Mouse (Mus musculus) c-Kit-positive CD71-positive TER-119-negative erythroid progenitor cells, embryonic 14.5 days (primary cell): ENCODE results near the gene Tpp1.
A peak's percentile ranks its signal among the peaks of the same experiment; 100 is the strongest.

Experiments used
- DNase-seq: peaks from one replicate; pipeline ENCODE4 v3.0.0-alpha.2; 2013; ENCODE audit warnings: low read depth

The Tpp1 gene

DNA sequence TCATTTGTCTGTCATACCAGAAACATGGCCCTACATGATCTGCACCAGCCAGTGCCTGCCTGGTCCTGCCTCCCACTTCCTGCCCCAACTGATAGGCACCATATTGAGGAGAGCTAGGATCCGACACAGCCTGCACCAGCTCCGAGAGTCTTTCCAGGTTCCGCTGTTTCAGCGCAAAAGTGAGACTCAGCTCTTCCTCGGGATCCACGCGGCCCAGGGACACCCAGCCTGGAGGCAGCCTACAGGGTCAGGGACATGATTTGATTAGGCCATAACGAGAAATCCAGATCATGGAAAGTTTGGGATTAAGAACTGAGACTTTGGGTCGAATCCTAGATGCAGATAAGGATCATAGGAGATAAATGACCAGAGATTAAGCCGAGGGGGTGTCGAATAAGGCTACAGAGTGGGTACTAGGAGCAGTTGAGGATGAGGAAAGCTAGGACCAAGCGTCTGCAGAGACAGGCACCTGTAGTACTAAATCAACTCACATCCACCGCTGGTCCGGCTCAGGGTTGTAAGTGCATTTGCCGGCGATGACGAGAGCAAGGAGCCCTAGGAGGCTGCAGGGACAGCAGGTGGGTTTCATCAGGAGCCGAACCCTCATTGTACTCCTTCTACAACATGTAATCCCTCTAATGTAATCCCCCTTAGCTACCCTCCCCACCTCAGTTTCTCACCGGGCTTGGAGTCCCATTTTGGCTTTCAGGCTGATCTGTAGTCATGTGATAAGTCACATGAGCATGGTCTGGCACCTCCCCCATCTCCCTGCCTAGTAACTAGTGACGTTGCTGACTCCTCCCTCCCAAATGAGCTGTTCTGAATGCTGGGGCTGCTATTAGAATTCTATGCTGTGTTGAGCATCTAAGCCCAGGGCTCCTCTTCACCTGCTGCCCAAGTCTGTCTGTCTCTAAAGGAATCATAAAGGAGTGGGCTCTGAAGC lies at the start of gene Tpp1:
Gene Tpp1, minus strand, starts transcription at position 745 of the 943 bp plus-strand sequence.
- DNase-seq: peak; percentile 91

DNA sequence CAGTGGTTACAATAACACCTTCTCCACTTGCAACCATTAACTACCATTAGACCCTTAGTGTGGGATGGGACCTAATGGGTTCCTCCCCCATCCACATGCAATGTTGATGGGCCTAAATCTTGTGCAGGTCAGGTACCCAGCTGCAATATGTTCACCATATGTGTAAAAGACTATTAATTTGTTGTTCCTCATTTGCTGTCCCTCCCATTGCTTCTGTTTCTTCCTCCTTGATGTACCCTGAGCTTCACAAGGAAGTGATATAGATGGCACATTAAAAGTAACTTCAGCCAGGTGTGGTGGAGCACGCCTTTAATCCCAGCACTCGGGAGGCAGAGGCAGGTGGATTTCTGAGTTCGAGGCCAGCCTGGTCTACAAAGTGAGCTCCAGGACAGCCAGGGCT lies 44.9 kb upstream of the Tpp1 start:
- no peak for DNase-seq

DNA sequence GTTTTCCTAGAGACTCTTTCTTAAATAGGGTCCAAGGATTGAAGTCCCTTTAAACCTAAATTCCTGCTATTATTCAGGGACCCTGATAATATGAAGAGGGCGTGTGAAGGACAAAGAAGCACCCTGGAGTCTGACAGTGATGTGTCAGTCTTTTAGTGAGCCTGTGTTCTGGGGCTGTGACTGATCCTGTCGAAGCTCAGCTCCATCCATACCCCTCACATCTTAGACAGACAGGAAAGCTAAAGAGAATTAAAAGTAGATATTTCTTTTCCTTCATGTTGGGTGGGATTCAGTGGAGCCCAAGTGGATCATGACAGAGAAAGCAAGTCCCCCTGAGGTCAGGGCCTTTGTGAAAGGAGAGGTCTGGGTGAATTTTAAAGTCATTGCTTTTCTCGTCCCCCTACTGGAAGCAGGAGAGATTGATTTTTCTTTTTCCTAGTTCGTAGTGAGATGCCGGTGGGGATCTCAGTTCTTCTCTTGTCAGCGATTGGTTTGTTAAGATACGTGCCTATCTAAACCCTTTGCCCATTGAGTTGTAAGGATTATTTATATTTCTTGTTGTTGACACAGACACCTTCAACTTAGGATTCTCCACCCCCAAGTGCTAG lies 43.8 kb upstream of the Tpp1 start:
- DNase-seq: no peak

DNA sequence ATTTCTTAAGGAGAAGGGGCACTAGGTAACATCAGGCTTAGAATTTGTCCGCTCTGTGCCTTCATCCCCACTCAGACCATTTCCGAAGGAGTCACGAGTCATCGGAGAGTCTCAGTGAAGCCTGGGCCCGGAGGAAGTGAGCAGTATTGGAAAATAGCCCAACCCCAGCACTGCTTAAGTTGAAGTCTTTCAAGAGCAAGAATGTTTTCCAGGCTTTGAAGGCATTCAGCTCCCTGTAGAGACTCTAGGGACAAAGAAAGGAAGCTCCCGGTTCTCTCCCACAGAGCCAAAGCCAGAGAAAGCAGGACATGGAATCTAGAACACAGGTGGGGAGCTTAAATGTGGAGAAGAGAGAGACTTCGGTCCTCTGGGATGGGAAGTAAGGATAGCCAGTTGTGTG lies 41.7 kb upstream of the Tpp1 start:
- no peak for DNase-seq

DNA sequence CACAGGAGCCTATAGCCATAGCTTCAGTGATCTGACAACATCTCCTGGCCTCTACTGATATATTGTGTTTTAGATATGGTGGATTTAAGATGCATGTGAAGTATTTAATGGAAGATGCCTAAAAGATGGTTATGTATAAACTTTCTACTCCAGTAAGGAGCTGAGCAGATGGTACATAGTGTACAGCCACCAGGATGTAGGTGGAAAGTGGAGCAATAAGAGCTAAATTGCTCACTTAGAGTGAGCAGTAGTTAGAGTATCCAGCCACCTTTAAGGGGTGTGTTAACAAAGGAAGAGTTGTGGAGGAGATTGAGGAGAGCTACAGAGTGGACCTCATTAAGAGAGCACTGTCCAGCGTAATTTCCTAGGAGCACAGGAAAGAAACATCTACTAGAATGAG lies 39.1 kb upstream of the Tpp1 start:
- DNase-seq: no peak

DNA sequence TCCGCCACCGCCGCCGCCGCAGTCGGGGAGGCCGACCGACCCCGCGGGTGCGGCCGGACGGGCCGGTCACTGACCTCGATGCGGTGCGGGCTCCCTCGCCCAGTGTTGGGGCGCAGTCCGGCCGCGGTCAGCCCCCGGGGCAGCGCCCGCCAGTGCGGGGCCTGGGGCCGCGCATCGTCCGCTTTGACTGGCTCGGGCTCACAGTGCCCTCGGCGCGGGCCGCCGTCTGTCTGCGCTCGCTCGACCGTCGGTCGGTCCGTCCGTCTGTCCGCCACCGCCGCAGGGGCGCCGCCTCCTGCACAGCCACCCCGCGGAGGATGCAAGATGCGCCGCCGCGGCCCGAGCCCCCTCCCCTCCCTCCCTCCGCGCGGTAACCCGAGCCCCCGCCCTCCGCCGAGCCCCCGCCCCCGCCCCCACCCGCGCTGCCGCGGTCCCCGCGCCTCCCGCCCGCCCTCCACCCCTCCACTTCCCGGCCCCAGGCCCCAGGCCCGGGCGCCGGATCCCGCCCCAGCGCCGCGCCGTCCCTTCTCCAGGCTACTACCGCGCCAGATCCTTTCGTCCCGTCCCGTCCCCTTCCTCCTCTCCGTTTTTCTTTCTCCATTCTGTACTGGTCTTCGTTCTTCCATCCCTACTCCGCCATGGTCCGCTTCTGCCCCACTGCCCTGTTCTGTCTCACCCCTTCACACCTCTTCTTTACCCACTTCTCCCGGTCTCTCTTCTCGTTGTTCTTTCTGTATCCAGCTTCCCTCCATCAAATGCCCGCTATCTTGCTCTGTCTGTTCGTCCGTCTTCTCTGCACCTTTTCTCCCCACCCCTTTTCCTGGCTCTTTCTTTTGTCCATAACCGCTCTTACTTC lies 35.5 kb upstream of the Tpp1 start, which contains the start of gene Dchs1:
Gene Dchs1, minus strand, starts transcription at position 370 of the 856 bp plus-strand sequence.
- no peak for DNase-seq

DNA sequence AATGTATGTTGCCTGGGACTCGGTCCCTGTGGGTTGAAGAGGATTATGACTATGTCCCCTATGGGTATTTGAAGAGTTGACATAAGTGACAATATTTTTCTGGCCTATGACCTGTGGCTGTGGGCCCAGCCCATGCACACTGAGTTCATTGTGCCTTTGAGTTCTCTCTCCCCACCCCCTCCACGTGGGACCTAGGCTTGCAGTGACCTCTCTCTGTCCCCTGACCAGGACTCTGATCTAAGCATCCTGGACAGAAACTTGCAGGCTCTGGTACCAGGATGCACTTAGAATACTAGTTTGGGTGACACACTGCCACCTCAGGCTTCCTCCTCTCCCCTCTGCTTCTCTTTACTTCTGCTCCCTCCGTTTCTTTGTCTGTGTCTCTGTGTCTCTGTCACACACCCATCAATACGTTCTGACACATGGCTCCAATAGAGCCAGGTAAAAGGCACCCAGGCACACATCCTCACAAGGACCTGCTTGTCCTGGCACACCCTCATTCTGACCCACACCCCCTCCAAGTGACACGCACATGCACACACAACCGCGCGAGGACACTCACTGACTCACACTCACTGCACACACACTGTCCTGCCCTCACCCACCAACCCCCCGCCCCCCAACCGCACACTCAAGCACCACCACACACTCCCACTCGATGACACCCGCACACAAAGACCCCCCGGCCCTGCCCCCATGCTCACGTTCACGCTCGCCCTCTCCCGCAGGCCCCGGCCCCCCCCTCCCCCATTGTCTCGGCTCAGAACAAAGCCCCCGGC lies 34.7 kb upstream of the Tpp1 start:
- no peak for DNase-seq

DNA sequence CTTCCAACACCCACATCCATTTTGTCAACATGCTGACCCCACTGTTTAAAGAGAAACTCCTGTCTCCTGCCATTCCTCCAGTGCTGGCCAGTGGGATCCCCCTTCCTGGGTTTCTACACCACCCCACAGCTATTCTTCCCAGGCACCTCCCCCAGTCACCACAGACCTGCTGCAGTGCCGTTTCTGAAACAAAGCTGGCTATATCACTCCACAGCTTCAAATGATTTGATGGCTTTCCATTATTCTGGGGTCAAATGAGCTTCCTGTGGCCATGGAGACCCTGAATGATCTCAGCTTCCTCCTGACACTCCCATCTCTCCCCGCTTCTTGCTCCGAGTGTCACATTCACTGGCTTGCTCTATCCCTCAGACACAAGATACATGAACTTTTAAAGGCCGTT lies 32.5 kb upstream of the Tpp1 start:
- no peak for DNase-seq

DNA sequence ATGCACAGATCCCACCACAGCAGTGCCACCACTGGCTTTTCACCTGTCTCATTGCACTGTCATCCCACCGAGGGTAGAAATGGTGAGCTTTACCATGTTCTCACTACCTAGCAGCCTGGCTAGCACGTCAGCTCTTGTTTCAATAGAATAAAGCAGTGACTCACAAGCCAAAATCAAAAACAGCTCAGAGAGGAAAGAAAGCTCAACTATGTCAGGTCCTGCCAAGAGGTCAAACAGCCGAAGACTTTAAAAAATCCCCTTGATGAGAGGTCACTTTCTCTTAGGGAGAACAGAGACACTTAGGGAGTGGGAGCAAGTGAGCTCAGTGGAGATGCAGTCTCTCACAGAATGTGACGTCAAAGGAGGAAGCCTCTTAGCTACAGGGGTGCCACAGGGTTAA lies 31.8 kb upstream of the Tpp1 start:
- no peak for DNase-seq

DNA sequence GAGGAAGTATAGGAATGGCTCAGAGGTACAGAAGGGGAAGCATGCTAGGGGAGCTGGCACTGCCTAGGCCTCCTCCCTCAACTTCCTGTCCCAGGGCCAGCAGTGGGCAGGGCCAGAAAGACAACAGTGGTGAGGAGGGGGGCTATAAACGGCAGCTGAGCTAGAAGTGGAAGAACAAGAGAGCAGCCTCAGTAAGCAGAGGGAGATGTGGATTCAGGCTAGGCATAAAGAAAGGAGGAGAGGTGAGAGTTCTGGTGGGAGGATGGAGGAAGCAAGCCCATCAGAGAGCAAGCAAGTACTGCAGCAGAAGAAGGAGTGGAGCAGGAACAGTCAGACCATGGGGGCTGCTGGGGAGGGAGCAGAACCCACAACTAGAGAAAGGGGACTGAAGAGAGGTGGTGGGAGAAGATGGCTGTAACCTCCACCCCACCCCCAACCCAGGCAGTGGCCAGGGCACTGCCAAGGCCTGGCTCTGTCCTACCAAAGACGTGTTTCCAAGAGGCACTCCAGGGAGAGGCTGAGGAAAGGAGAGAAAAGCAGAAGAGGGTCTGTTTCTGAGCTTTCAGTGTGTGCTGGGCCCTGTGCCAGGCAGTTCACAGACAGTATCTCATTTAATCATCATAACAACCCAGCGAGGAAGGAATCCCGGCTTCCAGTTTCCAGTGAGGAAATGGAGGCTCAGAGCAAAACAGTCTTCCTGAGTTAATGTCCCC lies 26.7 kb upstream of the Tpp1 start:
- no peak for DNase-seq

DNA sequence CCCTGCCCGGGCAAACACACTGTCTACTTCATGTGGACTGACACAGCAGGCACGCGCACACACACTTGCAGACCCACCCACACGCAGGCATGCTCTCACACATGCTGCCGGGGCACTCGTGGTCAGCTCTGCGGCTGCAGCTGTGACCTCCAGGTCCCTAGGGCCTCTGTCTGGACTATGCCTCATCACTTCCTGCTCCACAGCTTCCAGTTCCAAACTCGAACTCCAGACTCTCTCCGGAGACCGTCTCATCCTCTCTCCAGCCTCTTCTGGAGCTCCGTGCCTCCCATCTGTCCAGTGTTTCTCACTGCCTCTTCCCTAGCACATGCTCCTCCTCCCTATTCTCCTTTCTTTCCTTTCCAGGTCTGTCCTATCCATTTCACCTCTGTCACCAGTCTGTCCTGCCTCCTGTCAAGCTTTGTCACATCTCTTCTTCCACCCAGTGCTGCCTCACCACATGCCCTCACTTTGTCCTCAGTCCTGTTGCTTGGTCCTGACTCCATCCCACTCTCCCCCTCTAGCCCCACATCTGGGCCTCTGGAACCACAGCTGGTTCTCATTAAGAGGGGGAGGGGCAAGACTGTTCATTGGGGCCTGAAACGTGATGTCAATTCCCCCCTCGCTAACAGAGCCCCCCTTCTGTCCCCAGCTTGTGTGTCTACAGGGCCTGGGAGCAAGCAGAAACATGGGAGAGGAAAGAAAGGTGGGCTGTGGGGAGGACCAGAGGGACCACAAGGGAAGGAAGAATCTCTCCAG lies 25.9 kb upstream of the Tpp1 start:
- DNase-seq: no peak

DNA sequence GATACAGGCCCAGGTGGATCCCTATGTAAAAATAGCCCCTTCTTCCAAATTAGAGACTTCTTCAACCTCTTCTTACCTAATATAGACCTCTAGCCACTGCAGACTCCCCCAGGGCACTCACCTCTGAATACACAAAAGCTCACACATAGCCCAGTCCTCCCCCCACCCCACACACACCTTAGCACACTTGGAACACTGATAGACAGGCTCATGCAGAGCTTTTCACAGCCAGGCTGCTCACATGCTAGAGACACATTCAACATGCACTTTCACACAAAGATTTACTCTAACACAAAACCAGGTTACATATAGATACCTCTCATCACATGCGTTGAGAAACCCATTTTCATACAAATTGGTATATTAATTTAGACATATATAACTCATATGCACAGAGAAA lies 25.3 kb upstream of the Tpp1 start:
- DNase-seq: no peak

DNA sequence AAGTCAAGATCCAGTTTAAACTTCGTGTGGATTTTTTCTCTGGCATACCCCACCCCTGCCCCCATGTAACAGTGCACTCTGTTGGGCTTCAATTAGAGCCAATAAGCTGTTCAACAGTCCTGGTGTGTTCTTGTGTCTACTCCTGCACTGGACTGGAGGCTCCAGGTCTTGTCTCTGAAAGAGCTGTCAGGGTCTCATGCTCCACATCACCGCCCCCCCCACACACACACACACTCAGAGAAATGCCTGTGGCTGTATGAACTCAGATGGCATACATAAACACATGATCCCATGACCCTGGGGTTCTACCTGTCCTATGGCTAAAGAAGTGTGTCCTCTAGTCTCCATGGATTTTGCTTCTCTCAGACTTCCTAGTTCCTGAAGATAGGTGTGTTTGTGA lies 24.0 kb upstream of the Tpp1 start:
- DNase-seq: no peak

DNA sequence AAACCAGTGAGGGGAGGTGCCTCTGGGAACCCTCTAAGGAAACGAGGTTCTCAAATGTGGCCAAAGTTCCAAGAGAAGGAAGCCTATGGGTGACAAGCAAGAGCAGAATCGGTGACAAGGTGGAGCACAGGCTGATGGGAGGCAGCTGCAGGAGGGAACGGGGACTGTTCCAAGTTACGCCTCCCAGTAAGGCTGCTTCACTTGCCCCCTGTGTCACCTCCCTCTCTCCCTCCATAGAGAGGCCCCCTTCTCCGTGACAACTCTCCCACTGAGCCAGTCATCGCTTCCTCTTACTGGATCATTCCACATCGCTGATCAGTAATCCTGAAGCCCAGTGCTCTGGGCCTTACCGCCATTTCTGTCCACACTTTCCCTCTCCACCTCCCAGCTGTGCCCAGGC lies 22.6 kb upstream of the Tpp1 start:
- DNase-seq: no peak

DNA sequence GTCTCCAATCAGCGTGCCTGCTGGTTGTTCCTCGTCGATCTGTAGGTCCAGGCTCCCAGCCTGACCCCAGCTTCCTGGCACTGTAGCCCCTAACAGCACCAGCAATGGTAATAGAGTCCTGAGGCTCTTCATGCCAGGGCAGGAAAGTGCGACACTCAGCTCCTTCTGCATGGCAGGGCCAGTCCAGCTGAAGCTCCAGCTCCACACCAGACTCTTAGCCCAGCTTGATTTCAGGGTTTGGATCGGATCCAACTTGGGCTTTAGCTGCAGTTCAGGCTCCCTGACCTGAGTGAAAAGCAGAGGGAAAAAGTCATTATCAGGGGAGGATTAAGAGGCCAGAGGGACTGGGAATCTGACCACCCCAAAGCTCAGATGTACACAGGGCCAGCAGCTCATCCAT lies 21.0 kb upstream of the Tpp1 start:
- DNase-seq: no peak

DNA sequence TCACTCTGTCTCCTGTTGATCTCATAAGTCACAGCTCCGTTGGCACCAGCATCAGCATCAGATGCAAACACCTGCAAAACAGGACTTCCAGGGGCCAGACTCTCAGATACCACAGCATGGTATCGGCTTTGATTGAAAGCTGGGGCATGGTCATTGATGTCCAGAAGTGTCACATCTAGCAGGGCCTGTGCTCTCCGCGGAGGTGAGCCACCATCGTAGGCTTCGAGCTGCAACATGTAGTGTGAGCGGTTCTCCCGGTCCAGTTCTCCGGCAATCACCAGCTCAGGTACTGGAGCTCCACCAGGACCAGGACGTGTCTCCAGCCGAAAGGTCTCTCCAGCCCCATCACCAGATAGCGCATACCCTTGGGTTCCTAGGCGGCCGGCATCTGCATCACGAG lies 20.3 kb upstream of the Tpp1 start:
- DNase-seq: no peak

DNA sequence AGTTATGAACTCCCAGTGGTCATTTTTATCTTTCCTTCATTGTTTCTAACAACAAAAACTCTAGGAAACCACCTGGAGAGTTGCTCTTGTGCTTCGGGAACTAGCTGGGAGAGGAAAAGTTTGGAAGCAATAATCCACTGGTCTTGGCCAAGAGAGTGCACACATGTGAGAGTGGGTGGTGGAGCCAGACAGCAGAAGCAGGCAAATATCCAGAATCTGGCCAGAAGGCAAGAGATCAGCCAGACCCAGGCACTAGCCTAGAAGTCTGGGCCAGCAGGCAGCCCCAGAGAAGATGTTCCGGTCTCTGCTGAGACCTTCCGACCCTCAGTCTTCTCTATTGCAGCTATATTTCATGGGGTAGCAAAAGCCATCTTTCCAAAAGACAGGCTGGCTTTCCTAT lies 17.9 kb upstream of the Tpp1 start:
- no peak for DNase-seq

DNA sequence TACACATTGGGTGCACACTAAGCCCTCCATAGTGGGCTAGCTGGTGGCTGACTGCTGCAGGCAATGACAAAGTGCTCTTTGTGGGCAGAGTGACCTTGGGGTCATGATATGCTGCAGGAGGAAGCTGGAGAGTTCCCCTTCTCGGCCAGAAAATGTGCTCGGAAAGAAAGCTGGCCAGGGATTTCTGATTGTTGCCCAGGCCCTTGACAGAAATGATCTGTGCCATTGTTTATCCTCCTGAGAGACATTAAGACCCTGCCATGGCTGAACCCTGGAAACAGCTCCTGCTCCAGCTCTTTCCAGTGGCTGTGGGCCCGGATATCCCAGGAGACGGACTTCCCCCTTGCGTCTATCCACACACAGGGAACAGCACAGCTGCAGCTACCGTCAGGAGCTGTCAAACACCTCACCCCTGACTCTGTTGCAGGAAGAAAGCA lies 15.7 kb upstream of the Tpp1 start:
- no peak for DNase-seq

DNA sequence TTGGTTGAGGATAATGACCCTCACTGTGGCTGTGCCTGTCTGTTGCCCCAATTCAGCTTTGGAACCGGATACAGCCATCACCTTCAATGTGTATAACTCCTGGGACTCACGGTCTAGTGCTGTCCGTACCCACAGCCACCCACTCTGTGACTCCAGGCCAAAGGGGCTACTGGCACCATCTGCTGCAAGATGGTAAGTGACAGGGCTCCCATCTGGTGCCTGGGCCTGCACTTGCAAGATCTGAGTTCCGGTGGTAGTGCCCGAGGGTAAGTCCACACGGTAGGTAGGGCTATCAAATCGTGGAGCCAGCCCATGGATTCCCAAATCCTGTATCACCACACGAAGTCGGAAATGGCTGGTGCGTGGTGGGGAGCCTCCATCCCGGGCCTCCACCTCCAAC lies 12.3 kb upstream of the Tpp1 start:
- DNase-seq: no peak

DNA sequence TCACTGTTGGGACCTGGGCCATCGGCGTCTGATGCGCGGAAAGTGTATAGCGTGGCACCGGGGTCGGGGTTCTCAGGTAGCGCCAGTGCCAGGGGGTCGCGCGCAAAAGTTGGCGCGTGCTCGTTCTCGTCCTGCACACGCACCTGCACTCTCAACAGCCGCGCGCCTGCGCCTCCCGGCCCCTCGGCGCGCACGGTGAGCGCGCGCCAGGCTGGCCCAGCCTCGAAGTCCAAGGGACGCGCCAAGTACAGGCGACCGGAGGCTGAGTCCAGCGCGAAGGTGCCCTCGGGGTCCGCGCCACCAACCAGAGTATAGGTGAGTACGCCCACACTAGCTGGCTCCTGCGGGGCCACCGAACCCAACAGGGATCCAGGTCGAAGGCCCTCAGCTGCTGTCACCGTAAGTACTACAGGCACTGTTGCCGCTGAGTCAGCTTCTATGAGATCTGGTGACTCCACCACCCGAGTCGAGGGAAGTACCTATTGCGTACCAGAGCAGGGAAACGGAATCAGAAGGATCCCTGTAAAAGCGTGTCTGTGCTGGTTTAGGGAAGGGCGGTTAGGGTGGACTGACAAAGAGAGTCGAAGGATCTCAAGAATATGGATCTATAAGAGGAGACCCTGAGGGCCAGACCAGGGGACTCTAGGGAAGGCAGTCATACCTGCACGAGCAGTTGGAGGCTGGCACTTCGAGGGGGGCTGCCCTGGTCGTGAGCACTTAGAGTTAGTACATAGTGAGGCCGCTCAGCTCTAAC lies 10.7 kb upstream of the Tpp1 start:
- no peak for DNase-seq
